Comparison of ENCODE assay signal across 8 mouse cellular contexts in genomic region chr8:79029396-79030325, GRCm38 (mm10). TPM values are rescaled to one million over a fixed set of nuclear protein-coding genes. Genes with fewer than 3 reads are reported as not detected.
DNase-seq lines count a peak whose midpoint lies in the region; ATAC-seq lines count a peak whose summit lies in the region.

No protein-coding gene starts in this region.

- H3K27ac ChIP-seq in hindbrain, embryonic 13.5 days: peak overlapping the region; percentile 99

- no peaks in the 10 kb centered on the region for H3K36me3 ChIP-seq in hindbrain, embryonic 13.5 days

- H3K9ac ChIP-seq in hindbrain, embryonic 13.5 days: peak overlapping the region; percentile 98

- peak; percentile 84 for ATAC-seq in hindbrain, embryonic 13.5 days (ENCODE audit: low FRiP score)

- H3K4me2 ChIP-seq in hindbrain, embryonic 13.5 days: peak overlapping the region; percentile 89

- under 1% methylated on average over 68 of the region's 99 CpGs for WGBS in hindbrain, embryonic 13.5 days

- peaks cover 39% of the 10 kb centered on the region for H3K4me1 ChIP-seq in hindbrain, embryonic 13.5 days (replicated peaks)

- H3K27me3 ChIP-seq in hindbrain, embryonic 13.5 days: no peaks in the 10 kb centered on the region

- H3K4me3 ChIP-seq in hindbrain, embryonic 13.5 days: peak overlapping the region; percentile 91

- no peaks in the 10 kb centered on the region for H3K9me3 ChIP-seq in hindbrain, embryonic 13.5 days

- peak; percentile 85 for DNase-seq in Muller cell, postnatal 12 days (ENCODE audit: inconsistent ontology term)
- DNase-seq in cerebellum, adult 8-10 months: peak; percentile 54
- peak; percentile 76 to 77 for DNase-seq in frontal cortex, postnatal 10 days (ENCODE audit: low spot score in 2 of 2)
- peak; percentile 41 for DNase-seq in left cerebral cortex, adult 11 months (ENCODE audit: low spot score)
- peak; percentile 58 for DNase-seq in lung, postnatal 25 days (ENCODE audit: low spot score)
- peak; percentile 54 for DNase-seq in retina, postnatal 7 days (ENCODE audit: low read depth, low spot score)
- DNase-seq in urinary bladder, postnatal 10 days (ENCODE audit: low spot score): peak; percentile 47

RNA-seq across cellular contexts. Expression of gene Zfp827, which starts 1.4 kb away (rescaled TPM):
- 12.5 and 12.7 TPM in 2 replicates for polyA plus RNA-seq in hindbrain, embryonic 13.5 days (2015; fragmentation: Nextera tagmentation; extraction: Ambion mirVana)

Comparison
In these comparisons a context has a peak if more than half of its experiments do, and no peak if none do; other contexts are left out.
1. Peak in every context shown above with its lines: DNase-seq, ATAC-seq, H3K4me3 ChIP-seq and H3K27ac ChIP-seq.